Mouse (Mus musculus) cortical plate, adult 2 months (tissue): ENCODE data around the gene Snapc4. TPM values are rescaled to one million over a fixed set of nuclear protein-coding genes. Genes with fewer than 3 reads are reported as not detected.
"Not testable (repeated sequence)": the region's sequence is repeated elsewhere in the genome, so short reads cannot be mapped to it uniquely, and the experiment has no call there.

Experiments used
- H3K27ac ChIP-seq: fragments of 200-500 bp; 2 replicates; pipeline ENCODE4 v1.5.1; 2012; ENCODE audit warnings: low read length, control low read depth, inconsistent platforms; ENCODE audit not compliant: insufficient read depth
- H3K4me1 ChIP-seq: fragments of 200-500 bp; 2 replicates; pipeline ENCODE4 v1.6.1; 2011; ENCODE audit warnings: low read length; ENCODE audit not compliant: control insufficient read depth, insufficient read depth
- H3K4me3 ChIP-seq: fragments of 200-500 bp; 2 replicates; pipeline ENCODE4 v1.5.1; 2011; ENCODE audit warnings: mild to moderate bottlenecking, low read length, control low read depth; ENCODE audit not compliant: insufficient read depth
- CTCF ChIP-seq: fragments of 200-500 bp; IDR thresholded peaks from 2 replicates; pipeline ENCODE4 v1.5.1; 2011; ENCODE audit warnings: mild to moderate bottlenecking, control low read depth, low read length; ENCODE audit not compliant: insufficient read depth; ENCODE audit errors: extremely low read depth
- POLR2A ChIP-seq: fragments of 200-500 bp; IDR thresholded peaks from 2 replicates; pipeline ENCODE4 v1.6.1; 2011; ENCODE audit warnings: mild to moderate bottlenecking, low read length, control low read depth; ENCODE audit not compliant: insufficient read depth; ENCODE audit errors: extremely low read depth
- polyA plus RNA-seq: library from polyadenylated mRNA; depleted of rRNA; stranded (reverse); fragments of >200 nt; gene quantifications from 2 replicates; pipeline ENCODE4 v1.2.3, GENCODE M21; 2012

The Snapc4 gene
- polyA plus RNA-seq, 1 experiment, result 81.7 TPM

GRCm38 (mm10) chr2:26388682-26389153 lies 8.3 kb upstream of the Snapc4 start:
- TF ChIP-seq POLR2A (no peak), CTCF (no peak)
- peaks cover 7% of the 10 kb centered on the region; the same call in 1 of the 2 replicates for H3K4me1 ChIP-seq
- peak overlapping the region; percentile 96 for H3K4me3 ChIP-seq
- H3K27ac ChIP-seq, result no peak overlapping the region

GRCm38 (mm10) chr2:26387713-26388112 lies 7.3 kb upstream of the Snapc4 start:
- H3K4me3 ChIP-seq, result no peak overlapping the region; the same call in 1 of the 2 replicates
- TF ChIP-seq CTCF (no peak), POLR2A (no peak)

GRCm38 (mm10) chr2:26380871-26381270 lies 418 bp upstream of the Snapc4 start:
- not testable (repeated sequence) for H3K27ac ChIP-seq, H3K4me1 ChIP-seq
- H3K4me3 ChIP-seq, result peak overlapping the region; percentile 60

More at GRCm38 (mm10) chr2:26387713-26388112, 7.3 kb upstream of the Snapc4 start:
- Histone ChIP-seq H3K27ac (no peak overlapping the region), H3K4me1 (peaks cover 7% of the 10 kb centered on the region; the same call in 1 of the 2 replicates)

- no peak overlapping the region for H3K27ac ChIP-seq
- H3K4me3 ChIP-seq, result no peak overlapping the region
- TF ChIP-seq POLR2A (no peak), CTCF (no peak)
- no peaks in the 10 kb centered on the region for H3K4me1 ChIP-seq
Measured at GRCm38 (mm10) chr2:26372396-26372795, 8.1 kb downstream of the Snapc4 start.

DNA sequence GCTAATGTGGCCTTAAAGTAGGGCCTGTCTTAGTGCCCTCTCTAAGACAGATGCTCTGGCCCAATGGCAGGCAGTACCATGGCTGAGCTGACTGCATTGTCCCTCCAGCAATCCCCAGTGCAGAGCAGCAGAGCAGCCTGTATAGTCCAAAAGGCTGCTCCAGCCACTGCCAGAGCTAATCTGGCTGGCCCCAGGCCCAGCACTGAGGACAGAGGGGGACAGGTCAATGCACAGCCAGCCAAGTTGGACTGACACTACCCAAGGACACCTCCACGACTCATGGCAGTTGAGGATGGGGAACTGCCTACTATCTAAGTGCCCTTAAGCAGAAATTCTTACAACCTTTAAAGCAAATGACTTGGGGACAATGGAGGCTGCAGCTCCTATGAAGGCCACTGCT lies 11.9 kb downstream of the Snapc4 start:
- H3K27ac ChIP-seq, result no peak overlapping the region
- 0 out of 2 replicates have a peak, but pooled peaks cover 3% of the 10 kb centered on the region for H3K4me1 ChIP-seq
- no peak overlapping the region for H3K4me3 ChIP-seq
- TF ChIP-seq POLR2A (no peak), CTCF (no peak)

GRCm38 (mm10) chr2:26367911-26368310 lies 12.5 kb downstream of the Snapc4 start:
- H3K4me3 ChIP-seq, result no peak overlapping the region
- H3K4me1 ChIP-seq, result 0 out of 2 replicates have a peak, but pooled peaks cover 3% of the 10 kb centered on the region
- TF ChIP-seq CTCF (no peak), POLR2A (no peak)
- no peak overlapping the region for H3K27ac ChIP-seq

- Histone ChIP-seq H3K4me3 (no peak overlapping the region), H3K4me1 (0 out of 2 replicates have a peak, but pooled peaks cover 3% of the 10 kb centered on the region), H3K27ac (no peak overlapping the region)
- no peak for TF ChIP-seq CTCF
- no peak for TF ChIP-seq POLR2A
Measured at GRCm38 (mm10) chr2:26364738-26365465, 15.6 kb downstream of the Snapc4 start.

- TF ChIP-seq CTCF (no peak), POLR2A (no peak)
- H3K4me1 ChIP-seq, result 0 out of 2 replicates have a peak, but pooled peaks cover 3% of the 10 kb centered on the region
- H3K4me3 ChIP-seq, result no peak overlapping the region
Measured at GRCm38 (mm10) chr2:26363481-26363880, 17.0 kb downstream of the Snapc4 start.

GRCm38 (mm10) chr2:26362991-26363390 lies 17.5 kb downstream of the Snapc4 start:
- H3K4me1 ChIP-seq, result 0 out of 2 replicates have a peak, but pooled peaks cover 3% of the 10 kb centered on the region
- H3K27ac ChIP-seq, result no peak overlapping the region
- H3K4me3 ChIP-seq, result no peak overlapping the region
- TF ChIP-seq CTCF (no peak), POLR2A (no peak)

More at GRCm38 (mm10) chr2:26363481-26363880, 17.0 kb downstream of the Snapc4 start:
- H3K27ac ChIP-seq, result no peak overlapping the region

DNA sequence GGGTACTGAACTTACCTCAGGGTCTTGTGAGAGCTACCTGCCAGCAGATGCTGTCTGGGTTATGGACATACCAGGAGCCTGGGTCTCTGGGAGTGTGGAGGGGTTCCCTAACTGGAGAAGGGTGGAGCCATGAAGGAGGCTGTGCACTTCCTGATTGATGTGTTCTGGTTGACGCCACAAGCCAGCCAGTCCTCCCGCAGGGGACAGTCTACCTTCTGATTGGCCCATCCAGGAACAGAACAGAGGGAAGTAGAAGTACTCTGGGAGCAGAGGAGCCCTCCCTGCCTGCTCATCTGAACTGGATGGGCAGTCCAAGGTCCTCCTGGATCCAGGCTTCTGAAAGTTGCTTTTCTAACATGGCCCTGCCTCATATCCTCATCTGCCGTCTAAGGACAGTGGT lies 19.7 kb downstream of the Snapc4 start, which contains the start of gene Card9:
Gene Card9 (minus strand): TSS at position 147 of the 400 bp plus-strand sequence.
- H3K4me3 ChIP-seq, result no peak within 1 kb of the TSS
- no peak within 1 kb of the TSS for H3K27ac ChIP-seq
- no peak for TF ChIP-seq POLR2A
- TF ChIP-seq CTCF, result no peak
- H3K4me1 ChIP-seq, result 0 out of 2 replicates have a peak, but pooled peaks cover 3% of the 10 kb centered on the region
